Mouse (Mus musculus) central nervous system, embryonic 18 days (tissue): ENCODE measurements around the gene Gm11060. TPM values are rescaled to one million over a fixed set of nuclear protein-coding genes. Genes with fewer than 3 reads are reported as not detected.

ENCODE experiments used
- polyA plus RNA-seq: library from polyadenylated mRNA; depleted of rRNA; stranded (reverse); fragments of >200 nt; gene quantifications from 2 replicates; pipeline ENCODE4 v1.2.3, GENCODE M21; 2012; rRNA removed

The Gm11060 gene
- polyA plus RNA-seq = not detected in 2 replicates

GRCm38 (mm10) chr2:105091718-105092117 lies at the start of gene Gm11060:
Gene Gm11060 (plus strand): TSS chr2:105092018.

GRCm38 (mm10) chr2:105126279-105126678 lies 34.5 kb downstream of the Gm11060 start, which contains the start of gene Wt1:
Gene Wt1 (plus strand): TSS chr2:105126529.

Other genes with a start within 250 kb of the Gm11060 start
- gene Prrg4, start 242.1 kb upstream of the Gm11060 start, polyA plus RNA-seq = 0.33 and 0.63 TPM in 2 replicates
- gene Ccdc73, start 224.2 kb upstream of the Gm11060 start, polyA plus RNA-seq = 4.9 TPM in 2 replicates
- gene Eif3m, start 74.9 kb upstream of the Gm11060 start, polyA plus RNA-seq = 119 and 128 TPM in 2 replicates
- 0.12 and 0.70 TPM in 2 replicates for gene Wt1, start 34.5 kb downstream of the Gm11060 start, polyA plus RNA-seq
- 0.03 TPM in 1 of 2 replicates, not detected in the other for gene Them7, start 132.3 kb downstream of the Gm11060 start, polyA plus RNA-seq